Comparison of ENCODE assay signal across 16 mouse cellular contexts in the genomic region with DNA sequence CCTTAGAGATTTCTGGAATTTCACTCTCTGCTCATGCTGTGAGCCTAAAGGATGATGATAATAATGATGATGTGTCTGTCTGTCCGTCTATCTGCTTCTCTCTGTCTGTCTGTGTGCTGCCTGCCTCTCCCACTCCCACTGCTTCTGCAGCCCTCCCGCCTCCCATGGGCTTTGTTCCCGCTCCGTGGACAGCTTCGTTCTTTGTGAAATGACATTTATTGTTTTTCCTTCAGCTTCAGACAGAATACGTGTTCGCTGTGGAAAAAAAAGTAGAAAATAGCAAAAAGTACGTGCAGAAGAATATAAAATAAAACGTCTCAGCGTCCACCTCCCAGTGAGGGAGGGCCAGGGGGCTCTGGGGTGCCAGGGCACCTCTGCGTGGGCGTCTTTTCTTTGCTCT.
DNase-seq lines count a peak whose midpoint lies in the region; ATAC-seq lines count a peak whose summit lies in the region.
"Had no signal": no experiment of that assay in that cellular context is flagged by ENCODE, and none has a peak within 500 bp of the region (broad histone marks: within the 10 kb centered on the region; RNA-seq: fewer than 3 reads in every experiment).

No protein-coding gene starts in this region.

- no peaks in the 10 kb centered on the region for H3K9me3 ChIP-seq in heart, embryonic 10.5 days
- no peaks in the 10 kb centered on the region for H3K9me3 ChIP-seq in hindbrain, embryonic 11.5 days (ENCODE audit: control insufficient read depth, low read length)
- no peaks in the 10 kb centered on the region for H3K9me3 ChIP-seq in limb, embryonic 15.5 days
- H3K9me3 ChIP-seq in neural tube, embryonic 13.5 days: no peaks in the 10 kb centered on the region
- H3K9me3 ChIP-seq: intestine, embryonic 15.5 days; lung, embryonic 15.5 days had no signal

- 0 out of 2 replicates have a peak overlapping the region, but pooled peaks have one; percentile 12 for H3K27ac ChIP-seq in heart, embryonic 10.5 days
- H3K27ac ChIP-seq in hindbrain, embryonic 11.5 days (ENCODE audit: low read depth, low read length): 0 out of 2 replicates have a peak overlapping the region, but pooled peaks have one; percentile 24
- H3K27ac ChIP-seq in limb, embryonic 15.5 days: peak overlapping the region; percentile 27; the same call in 1 of the 2 replicates
- H3K27ac ChIP-seq in neural tube, embryonic 13.5 days (replicated peaks): peak overlapping the region; percentile 79
- H3K27ac ChIP-seq: intestine, embryonic 15.5 days; lung, embryonic 15.5 days had no signal

- H3K4me2 ChIP-seq in hindbrain, embryonic 11.5 days (replicated peaks; ENCODE audit: low read depth, low read length): no peak overlapping the region
- H3K4me2 ChIP-seq in limb, embryonic 15.5 days: no peak overlapping the region
- no peak overlapping the region for H3K4me2 ChIP-seq in neural tube, embryonic 13.5 days
- H3K4me2 ChIP-seq: intestine, embryonic 15.5 days; lung, embryonic 15.5 days had no signal

- DNase-seq in heart, embryonic 10.5 days (ENCODE audit: low spot score): no peak
- DNase-seq in heart, adult 9 months (ENCODE audit: low spot score in 2 of 2): no peak
- DNase-seq in hindbrain, embryonic 11.5 days (ENCODE audit: low spot score): no peak
- DNase-seq in kidney, postnatal 36 days: no peak
- DNase-seq in frontal cortex, postnatal 36 days (ENCODE audit: low spot score in 2 of 2): no peak
- DNase-seq: adrenal gland, adult 2 months; cerebellum, postnatal 25 days; heart, adult 11 months; kidney, postnatal 10 days; layer of hippocampus, postnatal 36 days; liver had no signal

- peak overlapping the region; percentile 47 for H3K9ac ChIP-seq in hindbrain, embryonic 11.5 days (ENCODE audit: low read depth, low read length)
- H3K9ac ChIP-seq in limb, embryonic 15.5 days: no peak overlapping the region
- H3K9ac ChIP-seq in neural tube, embryonic 13.5 days: peak overlapping the region; percentile 65
- H3K9ac ChIP-seq: intestine, embryonic 15.5 days; lung, embryonic 15.5 days had no signal

- no peaks in the 10 kb centered on the region for H3K36me3 ChIP-seq in heart, embryonic 10.5 days
- no peaks in the 10 kb centered on the region for H3K36me3 ChIP-seq in hindbrain, embryonic 11.5 days (ENCODE audit: control insufficient read depth, insufficient read depth, low read length)
- H3K36me3 ChIP-seq in limb, embryonic 15.5 days: no peaks in the 10 kb centered on the region
- H3K36me3 ChIP-seq in neural tube, embryonic 13.5 days: no peaks in the 10 kb centered on the region
- H3K36me3 ChIP-seq: intestine, embryonic 15.5 days; lung, embryonic 15.5 days had no signal

- H3K4me1 ChIP-seq in heart, embryonic 10.5 days: peaks cover 60% of the 10 kb centered on the region
- peaks cover 25% of the 10 kb centered on the region for H3K4me1 ChIP-seq in hindbrain, embryonic 11.5 days (replicated peaks; ENCODE audit: control insufficient read depth, insufficient read depth, low read length)
- peaks cover 25% of the 10 kb centered on the region for H3K4me1 ChIP-seq in limb, embryonic 15.5 days
- peaks cover 66% of the 10 kb centered on the region for H3K4me1 ChIP-seq in neural tube, embryonic 13.5 days (replicated peaks)

- peaks cover 11% of the 10 kb centered on the region; the same call in 1 of the 2 replicates for H3K27me3 ChIP-seq in heart, embryonic 10.5 days (ENCODE audit: insufficient read depth, poor library complexity, severe bottlenecking)
- no peaks in the 10 kb centered on the region for H3K27me3 ChIP-seq in hindbrain, embryonic 11.5 days (ENCODE audit: control insufficient read depth, insufficient read depth, low read length)
- no peaks in the 10 kb centered on the region for H3K27me3 ChIP-seq in limb, embryonic 15.5 days
- no peaks in the 10 kb centered on the region for H3K27me3 ChIP-seq in neural tube, embryonic 13.5 days
- H3K27me3 ChIP-seq: intestine, embryonic 15.5 days; lung, embryonic 15.5 days had no signal

- 64% methylated on average over 12 of the region's 12 CpGs for WGBS in heart, embryonic 10.5 days
- 28% methylated on average over 12 of the region's 12 CpGs for WGBS in hindbrain, embryonic 11.5 days
- WGBS in limb, embryonic 15.5 days: 44% methylated on average over 12 of the region's 12 CpGs
- 26% methylated on average over 12 of the region's 12 CpGs for WGBS in neural tube, embryonic 13.5 days

- H3K4me3 ChIP-seq in heart, embryonic 10.5 days: no peak overlapping the region
- H3K4me3 ChIP-seq in hindbrain, embryonic 11.5 days (ENCODE audit: low read depth, low read length): no peak overlapping the region
- no peak overlapping the region for H3K4me3 ChIP-seq in limb, embryonic 15.5 days
- H3K4me3 ChIP-seq in neural tube, embryonic 13.5 days: no peak overlapping the region
- H3K4me3 ChIP-seq: intestine, embryonic 15.5 days; lung, embryonic 15.5 days had no signal

- no peak for ATAC-seq in hindbrain, embryonic 11.5 days (ENCODE audit: low FRiP score)
- no peak for ATAC-seq in limb, embryonic 15.5 days (ENCODE audit: insufficient number of reproducible peaks, low FRiP score, low TSS enrichment, low read depth)
- ATAC-seq in neural tube, embryonic 13.5 days (ENCODE audit: low read depth): no peak
- ATAC-seq in erythroid progenitor cell, adult 5-6 weeks (replicated peaks; ENCODE audit: low FRiP score, poor library complexity, severe bottlenecking): no peak
- ATAC-seq: intestine, embryonic 15.5 days had no signal

Comparison
In these comparisons a context has a peak if more than half of its experiments do, and no peak if none do; other contexts are left out.
1. H3K27ac ChIP-seq: peak in every context shown above with its lines; median percentile 79 in neural tube, embryonic 13.5 days; 27 in limb, embryonic 15.5 days; 24 in hindbrain, embryonic 11.5 days; 12 in heart, embryonic 10.5 days.